Mouse (Mus musculus): ENCODE results near the gene Tas2r137. TPM values are rescaled to one million over a fixed set of nuclear protein-coding genes. Genes with fewer than 3 reads are reported as not detected.

The Tas2r137 gene
- total and polyA plus RNA-seq, 2 experiments, result 0.09 TPM; not detected in 1

GRCm38 (mm10) chr6:40493229-40493628 lies 2.2 kb downstream of the Tas2r137 start, which contains the start of gene Tas2r108:
Gene Tas2r108 (plus strand): TSS chr6:40493529.
- H3K4me1 ChIP-seq (ENCODE audit: control insufficient read depth, insufficient read depth, low read length), result no peaks in the 10 kb centered on the region
- TF ChIP-seq CTCF (IDR thresholded peaks at IDR 0.05; ENCODE audit: low read depth, low read length), result no peak
- TF ChIP-seq POLR2A (IDR thresholded peaks at IDR 0.05; ENCODE audit: extremely low read depth, insufficient read depth, low read length), result no peak
- no peaks in the 10 kb centered on the region for H3K79me2 ChIP-seq (ENCODE audit: control insufficient read depth, insufficient read depth, low read length)
- no peak within 1 kb of the TSS for H3K9ac ChIP-seq (ENCODE audit: low read depth, low read length)
- H3K27ac ChIP-seq (replicated peaks; ENCODE audit: insufficient read depth, low read depth, low read length), result no peak within 1 kb of the TSS
- 91% methylated on average over 3 of the region's 3 CpGs for WGBS
- no peaks in the 10 kb centered on the region for H3K27me3 ChIP-seq (ENCODE audit: control insufficient read depth, insufficient read depth, low read length)
- H3K36me3 ChIP-seq (ENCODE audit: control insufficient read depth, insufficient read depth, low read length), result no peaks in the 10 kb centered on the region
- H3K4me3 ChIP-seq (ENCODE audit: insufficient read depth, low read depth, low read length), result no peak within 1 kb of the TSS
- DNase-seq (ENCODE audit: extremely low read depth, low read depth, low spot score), result no peak

GRCm38 (mm10) chr6:40519408-40519807 lies 28.4 kb downstream of the Tas2r137 start, which contains the start of gene Prss37:
Gene Prss37 (minus strand): TSS chr6:40519508.
- TF ChIP-seq POLR2A (IDR thresholded peaks at IDR 0.05; ENCODE audit: extremely low read depth, insufficient read depth, low read length) (no peak), CTCF (IDR thresholded peaks at IDR 0.05; ENCODE audit: low read depth, low read length) (no peak)
- 81% methylated on average over 1 of the region's 1 CpGs for WGBS
- H3K4me3 ChIP-seq (ENCODE audit: insufficient read depth, low read depth, low read length), result no peak within 1 kb of the TSS
- H3K36me3 ChIP-seq (ENCODE audit: control insufficient read depth, insufficient read depth, low read length), result no peaks in the 10 kb centered on the region
- DNase-seq (ENCODE audit: extremely low read depth, low read depth, low spot score), result no peak
- H3K79me2 ChIP-seq (ENCODE audit: control insufficient read depth, insufficient read depth, low read length), result no peaks in the 10 kb centered on the region
- no peak within 1 kb of the TSS for H3K9ac ChIP-seq (ENCODE audit: low read depth, low read length)
- H3K27ac ChIP-seq (replicated peaks; ENCODE audit: insufficient read depth, low read depth, low read length), result no peak within 1 kb of the TSS
- no peaks in the 10 kb centered on the region for H3K4me1 ChIP-seq (ENCODE audit: control insufficient read depth, insufficient read depth, low read length)
- H3K27me3 ChIP-seq (ENCODE audit: control insufficient read depth, insufficient read depth, low read length), result no peaks in the 10 kb centered on the region

Other genes starting within 250 kb of the Tas2r137 start
- gene Agk, start 166.1 kb upstream of the Tas2r137 start, total RNA-seq (2014; rRNA removed), result 10.5 TPM in 2 replicates
- gene Agk, start 166.1 kb upstream of the Tas2r137 start, polyA plus RNA-seq (2012; rRNA removed), result 4.2 and 4.8 TPM in 2 replicates
- gene E330009J07Rik, start 55.1 kb upstream of the Tas2r137 start, total RNA-seq (2014; rRNA removed), result 6.5 and 8.3 TPM in 2 replicates
- gene E330009J07Rik, start 55.1 kb upstream of the Tas2r137 start, polyA plus RNA-seq (2012; rRNA removed), result 3.7 and 4.1 TPM in 2 replicates
- not detected in 2 replicates for gene Wee2, start 52.1 kb upstream of the Tas2r137 start, total RNA-seq (2014; rRNA removed)
- not detected in 2 replicates for gene Wee2, start 52.1 kb upstream of the Tas2r137 start, polyA plus RNA-seq (2012; rRNA removed)
- 21.6 and 29.0 TPM in 2 replicates for gene Ssbp1, start 19.9 kb upstream of the Tas2r137 start, total RNA-seq (2014; rRNA removed)
- gene Ssbp1, start 19.9 kb upstream of the Tas2r137 start, polyA plus RNA-seq (2012; rRNA removed), result 7.9 and 8.1 TPM in 2 replicates
- gene Tas2r108, start 2.3 kb downstream of the Tas2r137 start, total RNA-seq (2014; rRNA removed), result 0.27 TPM in 1 of 2 replicates, not detected in the other
- gene Tas2r108, start 2.3 kb downstream of the Tas2r137 start, polyA plus RNA-seq (2012; rRNA removed), result not detected in 2 replicates
- gene Prss37, start 28.3 kb downstream of the Tas2r137 start, total RNA-seq (2014; rRNA removed), result not detected in 2 replicates
- not detected in 2 replicates for gene Prss37, start 28.3 kb downstream of the Tas2r137 start, polyA plus RNA-seq (2012; rRNA removed)
- not detected in 2 replicates for gene Olfr461, start 63.8 kb downstream of the Tas2r137 start, total RNA-seq (2014; rRNA removed)
- gene Olfr461, start 63.8 kb downstream of the Tas2r137 start, polyA plus RNA-seq (2012; rRNA removed), result not detected in 2 replicates
- gene Olfr460, start 78.3 kb downstream of the Tas2r137 start, total RNA-seq (2014; rRNA removed), result not detected in 2 replicates
- not detected in 2 replicates for gene Olfr460, start 78.3 kb downstream of the Tas2r137 start, polyA plus RNA-seq (2012; rRNA removed)
- gene Clec5a, start 94.6 kb downstream of the Tas2r137 start, total RNA-seq (2014; rRNA removed), result 0.13 and 0.46 TPM in 2 replicates
- gene Clec5a, start 94.6 kb downstream of the Tas2r137 start, polyA plus RNA-seq (2012; rRNA removed), result not detected in 2 replicates
- 0.13 TPM in 1 of 2 replicates, not detected in the other for gene Tas2r138, start 122.1 kb downstream of the Tas2r137 start, total RNA-seq (2014; rRNA removed)
- 0.15 TPM in 1 of 2 replicates, not detected in the other for gene Tas2r138, start 122.1 kb downstream of the Tas2r137 start, polyA plus RNA-seq (2012; rRNA removed)
- gene Mgam, start 137.6 kb downstream of the Tas2r137 start, total RNA-seq (2014; rRNA removed), result 118 and 122 TPM in 2 replicates
- gene Mgam, start 137.6 kb downstream of the Tas2r137 start, polyA plus RNA-seq (2012; rRNA removed), result 32.7 and 36.3 TPM in 2 replicates